Mouse (Mus musculus) urinary bladder, postnatal 36 days (tissue): Measurements from ENCODE around the gene Nacc1.

Experiments
- DNase-seq, 2 experiments: peaks; one replicate each; pipeline ENCODE4 v3.0.0; 2022; ENCODE audit warnings: low spot score in 2 of 2, mixed read lengths in 1 of 2

Nacc1 gene

DNA sequence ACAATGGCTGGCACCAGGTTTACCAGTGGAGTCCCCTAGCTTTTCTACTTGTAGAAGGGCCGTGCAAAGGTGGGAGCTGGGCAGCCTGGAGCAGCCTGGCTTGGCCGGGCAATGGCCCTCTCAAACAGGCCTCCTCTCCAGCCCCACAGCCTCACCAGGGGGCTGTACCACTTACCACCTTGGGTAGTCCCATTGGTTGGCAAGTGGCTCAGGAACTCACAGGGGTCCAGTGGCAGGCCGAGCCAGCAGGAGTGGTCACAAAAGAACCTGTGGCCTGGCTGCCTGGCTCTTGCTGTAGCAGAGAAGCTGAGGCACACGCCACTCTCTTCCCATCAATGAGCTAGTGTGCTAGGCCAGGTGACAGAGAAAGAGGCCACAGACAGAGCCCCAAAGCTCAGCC, 26.5 kb upstream of the Nacc1 start:
- no peak for DNase-seq

DNA sequence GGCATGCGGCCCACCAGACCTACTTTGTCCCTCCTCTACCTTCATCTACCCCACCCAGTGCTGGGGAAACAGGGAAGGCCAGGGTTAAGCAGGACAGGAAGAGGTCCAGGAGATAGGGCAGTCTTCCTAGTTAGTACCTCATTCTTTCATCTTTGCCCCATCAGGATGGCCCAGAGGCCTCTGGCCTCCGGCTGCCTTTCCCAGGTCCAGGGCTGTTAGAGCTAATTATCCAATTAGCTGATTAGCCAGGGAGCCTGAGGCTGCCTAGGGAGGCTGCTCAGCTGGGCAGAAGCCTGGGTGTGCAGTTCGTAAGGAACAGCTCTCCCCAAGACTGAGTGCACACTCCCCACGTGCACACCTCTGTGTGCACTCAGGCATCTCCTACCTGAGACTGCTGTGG, 25.7 kb upstream of the Nacc1 start:
- no peak for DNase-seq

DNA sequence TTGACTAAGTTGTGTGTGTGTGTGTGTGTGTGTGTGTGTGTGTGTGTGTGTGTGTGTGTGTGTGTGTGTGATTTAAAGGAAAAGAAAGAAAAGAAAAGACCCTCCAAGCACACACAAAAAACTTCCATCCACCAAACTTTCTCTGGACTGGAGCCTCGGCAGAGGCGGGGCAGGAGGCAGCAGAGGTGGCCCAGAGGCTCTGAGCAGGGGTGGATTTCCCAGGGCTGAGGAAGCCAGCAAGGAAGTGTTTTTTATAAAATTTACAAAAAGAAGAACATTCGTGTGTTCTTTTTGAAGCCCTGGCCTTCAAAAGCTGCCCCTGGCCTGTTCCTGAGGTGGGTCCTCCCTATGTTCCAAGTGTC, 25.1 kb upstream of the Nacc1 start:
- DNase-seq: no peak

DNA sequence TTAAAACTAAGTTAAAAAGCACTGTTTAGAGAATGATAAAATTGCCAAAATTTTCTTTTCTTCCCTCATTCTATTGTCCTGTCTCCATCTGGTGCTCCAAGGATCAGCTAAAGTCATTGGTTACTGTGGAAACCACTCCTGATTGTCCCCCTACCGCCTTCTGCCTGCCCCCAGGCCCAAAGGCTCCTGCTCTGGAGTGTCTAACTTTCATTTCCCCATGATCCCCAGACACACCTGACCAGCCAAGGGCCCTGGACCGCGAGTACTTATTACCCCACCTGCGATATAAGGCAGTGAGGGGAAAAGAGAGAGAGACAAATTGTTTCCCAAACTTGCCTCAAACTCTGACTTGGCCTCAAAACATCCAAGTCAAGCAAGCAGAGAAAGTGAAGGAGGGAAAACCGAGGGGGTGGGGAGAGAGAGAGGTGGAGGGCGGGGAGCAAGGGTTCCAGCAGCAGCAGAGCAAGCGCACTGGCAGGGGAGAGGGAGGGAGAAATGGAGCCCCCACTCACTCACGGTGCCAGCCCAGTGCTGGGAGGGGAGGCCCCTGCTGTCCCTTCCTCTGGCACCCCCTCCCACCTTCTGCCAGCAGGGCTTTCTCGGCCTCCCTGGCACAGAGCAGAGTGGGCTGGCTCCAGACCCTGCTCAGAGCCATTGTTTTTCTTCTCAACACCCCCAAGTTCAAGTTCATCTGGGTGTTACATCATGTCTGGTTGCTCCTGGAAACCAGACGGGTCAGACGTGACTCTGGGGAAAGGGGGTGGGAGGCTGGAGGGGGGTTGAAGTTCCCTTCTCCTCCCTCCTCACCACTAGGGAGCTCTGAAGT, 24.5 kb upstream of the Nacc1 start:
- DNase-seq: no peak

DNA sequence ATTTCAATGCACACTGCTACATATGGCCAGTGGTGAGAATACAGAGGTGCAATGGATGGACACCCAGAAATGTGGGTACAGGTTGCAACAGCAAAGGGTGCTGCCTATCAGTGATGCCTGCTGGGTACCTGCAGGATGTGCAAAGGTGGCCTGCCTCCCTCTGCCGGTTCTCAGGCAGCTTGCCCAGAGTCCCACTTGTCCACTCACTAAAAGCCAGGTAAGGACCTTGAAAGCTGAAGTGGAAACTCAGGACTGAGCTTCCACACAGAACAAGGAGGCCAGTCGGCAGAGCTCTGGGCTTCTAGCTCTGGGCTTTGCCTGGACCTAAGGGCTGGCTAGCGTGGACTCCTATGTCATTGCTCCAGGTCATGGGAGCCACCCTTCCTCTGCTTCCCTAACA, 23.6 kb upstream of the Nacc1 start:
- no peak for DNase-seq

DNA sequence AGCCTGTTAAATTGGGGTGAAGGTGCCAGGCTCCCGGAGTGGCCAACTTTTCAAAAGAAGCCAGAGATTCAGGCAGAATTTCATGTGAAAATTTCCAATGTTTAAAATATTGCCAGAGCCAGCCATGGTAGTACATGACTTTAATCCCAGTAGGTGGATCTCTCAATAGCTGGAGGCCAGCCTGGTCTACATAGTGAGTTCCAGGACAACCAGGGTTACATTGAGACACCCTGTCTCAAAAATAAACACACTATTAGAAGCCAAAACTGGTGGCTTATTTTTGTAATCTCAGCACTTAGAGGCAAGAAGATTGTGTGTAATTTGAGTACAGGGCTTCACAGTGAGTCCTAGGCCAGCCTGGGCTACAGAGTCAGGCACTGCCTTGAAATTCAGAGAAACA, 22.3 kb upstream of the Nacc1 start:
- DNase-seq: no peak

DNA sequence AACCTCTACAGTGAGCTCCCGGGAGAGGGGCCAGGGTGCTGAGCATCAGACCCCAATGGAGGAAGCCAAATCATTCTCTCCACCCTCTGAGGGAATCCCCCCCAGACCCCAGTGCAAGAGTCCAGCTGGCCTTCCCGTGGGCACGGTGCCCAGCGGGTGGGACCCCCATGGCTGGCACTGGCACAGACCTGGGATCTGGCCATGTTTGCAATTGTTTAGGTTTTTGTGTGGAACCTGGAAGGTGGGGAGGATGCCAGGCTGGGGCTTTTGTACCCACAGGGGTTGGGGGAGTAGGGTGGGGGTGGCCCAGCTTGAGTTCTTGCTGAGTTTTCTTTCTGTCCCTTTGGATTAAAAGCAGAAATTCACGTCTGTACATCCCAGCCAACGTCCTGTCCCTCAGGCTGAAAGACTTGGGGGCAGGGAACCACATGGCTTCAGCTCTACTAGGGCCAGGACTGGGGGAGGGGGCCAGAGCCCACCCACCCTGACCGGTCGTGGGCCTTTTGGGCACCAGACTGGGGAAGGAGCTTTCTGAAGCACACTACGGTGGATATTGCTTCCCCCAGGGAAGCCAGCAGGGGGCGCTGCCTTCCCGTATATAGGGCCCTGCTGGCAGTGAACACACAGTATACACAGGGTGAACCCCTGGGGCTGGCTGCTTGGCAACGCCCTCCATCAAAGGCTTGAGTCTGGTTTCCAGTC, 21.3 kb upstream of the Nacc1 start:
- DNase-seq: peak; percentile 72 to 82

DNA sequence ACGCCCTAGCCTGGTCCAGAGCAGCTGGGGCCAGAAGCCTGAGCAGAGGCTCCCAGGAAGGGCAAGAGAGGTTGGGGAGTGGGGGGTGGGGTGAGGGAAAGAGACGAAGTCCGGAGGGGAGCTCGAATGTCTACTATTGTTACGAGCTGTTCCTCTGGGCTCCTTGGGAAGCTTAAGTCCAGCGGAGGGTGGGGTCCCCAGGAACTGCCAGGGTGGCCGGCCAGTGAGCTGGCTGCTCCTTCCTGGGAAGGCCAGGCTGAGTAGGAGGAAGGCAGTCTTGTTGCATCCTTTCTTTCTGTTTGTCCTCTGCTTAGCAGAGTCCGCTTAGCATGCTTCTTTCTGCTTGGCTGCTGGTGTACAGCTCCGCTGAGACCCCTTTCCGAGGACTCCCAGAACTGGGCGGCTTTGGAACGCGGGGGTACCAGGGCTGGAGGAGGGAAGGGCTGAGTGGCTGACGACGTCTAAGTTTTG, 20.4 kb upstream of the Nacc1 start:
- no peak for DNase-seq

DNA sequence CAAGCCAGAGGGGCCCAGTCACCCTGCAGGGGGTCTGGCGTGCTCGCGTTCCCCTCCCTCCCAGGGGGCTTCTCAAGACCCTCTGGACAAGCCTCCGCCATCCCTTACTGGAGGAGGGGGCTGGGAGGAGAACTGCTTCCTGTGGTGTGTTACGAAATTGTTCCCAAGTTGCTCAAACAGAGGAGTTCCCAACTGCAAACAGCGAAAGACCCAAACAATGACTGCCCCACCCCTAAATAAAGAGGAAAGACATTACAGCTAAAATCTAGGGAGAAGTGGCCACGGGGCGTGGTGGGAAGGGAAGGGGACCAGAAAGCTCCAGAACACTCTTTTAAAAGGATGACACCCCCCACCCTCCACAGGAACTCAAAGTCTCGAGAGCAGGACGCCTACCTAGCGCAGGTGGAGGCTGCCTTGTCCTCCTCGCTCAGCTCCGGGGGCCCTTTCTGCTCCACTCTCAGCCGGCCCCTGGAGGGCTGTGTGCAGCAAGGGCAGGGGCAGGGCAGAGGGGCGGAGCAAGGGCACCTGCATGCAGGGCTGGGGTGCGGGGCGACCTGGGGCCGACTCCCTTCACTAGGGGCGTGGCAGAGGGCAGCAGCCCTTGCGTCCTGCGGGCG, 19.7 kb upstream of the Nacc1 start:
- DNase-seq: peak in 1 of 2 experiments; percentile 62

DNA sequence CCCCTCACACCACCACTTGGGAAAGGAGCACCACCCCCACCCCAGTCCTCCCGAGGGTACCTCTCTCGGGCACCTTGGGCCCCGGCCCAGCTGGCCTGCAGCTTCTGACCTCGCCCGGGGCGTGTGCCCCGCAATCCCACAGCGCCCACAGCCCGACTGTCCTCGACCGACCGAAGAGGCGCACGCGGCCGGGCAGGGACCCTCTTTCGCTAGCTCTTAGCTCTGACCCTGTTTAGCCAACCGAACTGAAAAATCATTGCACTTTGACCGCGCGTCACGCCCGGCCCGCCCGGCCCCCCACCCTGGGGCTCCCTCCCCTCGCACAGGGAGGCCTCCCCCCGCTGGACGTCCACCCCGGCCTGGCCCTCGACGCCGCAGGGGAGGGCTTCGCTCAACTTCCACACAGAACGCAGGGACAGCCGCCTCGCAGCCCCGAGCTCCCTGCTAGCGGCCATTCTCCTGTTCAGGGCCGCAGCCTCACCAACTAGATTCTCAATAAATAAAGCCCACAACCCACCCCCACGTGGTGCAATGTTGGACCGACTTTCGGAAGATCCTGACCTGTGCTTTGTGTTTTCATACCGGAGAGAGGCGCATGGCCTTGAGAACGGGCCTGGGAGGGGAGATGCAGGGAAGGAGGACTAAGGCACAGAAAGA, 19.1 kb upstream of the Nacc1 start:
- DNase-seq: peak in 1 of 2 experiments; percentile 44

DNA sequence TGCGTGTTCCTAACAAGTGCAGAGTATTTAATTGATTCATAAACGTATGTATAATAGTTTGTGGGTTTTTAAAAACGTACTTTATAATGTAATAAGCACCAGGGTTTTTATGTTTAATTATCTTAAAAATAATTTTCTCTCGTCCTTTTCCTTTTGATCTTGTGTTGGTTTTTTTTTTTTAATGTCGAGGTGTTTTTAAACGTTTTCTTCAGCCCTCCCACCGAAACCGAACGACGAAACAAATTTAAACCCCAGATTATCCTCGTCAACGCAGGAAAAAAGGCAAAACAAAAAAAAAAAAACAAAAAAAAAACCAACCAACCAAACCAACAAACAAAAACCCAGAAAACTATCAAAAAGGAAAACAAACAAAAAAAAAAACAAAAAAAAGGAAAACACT, 18.3 kb upstream of the Nacc1 start:
- no peak for DNase-seq

DNA sequence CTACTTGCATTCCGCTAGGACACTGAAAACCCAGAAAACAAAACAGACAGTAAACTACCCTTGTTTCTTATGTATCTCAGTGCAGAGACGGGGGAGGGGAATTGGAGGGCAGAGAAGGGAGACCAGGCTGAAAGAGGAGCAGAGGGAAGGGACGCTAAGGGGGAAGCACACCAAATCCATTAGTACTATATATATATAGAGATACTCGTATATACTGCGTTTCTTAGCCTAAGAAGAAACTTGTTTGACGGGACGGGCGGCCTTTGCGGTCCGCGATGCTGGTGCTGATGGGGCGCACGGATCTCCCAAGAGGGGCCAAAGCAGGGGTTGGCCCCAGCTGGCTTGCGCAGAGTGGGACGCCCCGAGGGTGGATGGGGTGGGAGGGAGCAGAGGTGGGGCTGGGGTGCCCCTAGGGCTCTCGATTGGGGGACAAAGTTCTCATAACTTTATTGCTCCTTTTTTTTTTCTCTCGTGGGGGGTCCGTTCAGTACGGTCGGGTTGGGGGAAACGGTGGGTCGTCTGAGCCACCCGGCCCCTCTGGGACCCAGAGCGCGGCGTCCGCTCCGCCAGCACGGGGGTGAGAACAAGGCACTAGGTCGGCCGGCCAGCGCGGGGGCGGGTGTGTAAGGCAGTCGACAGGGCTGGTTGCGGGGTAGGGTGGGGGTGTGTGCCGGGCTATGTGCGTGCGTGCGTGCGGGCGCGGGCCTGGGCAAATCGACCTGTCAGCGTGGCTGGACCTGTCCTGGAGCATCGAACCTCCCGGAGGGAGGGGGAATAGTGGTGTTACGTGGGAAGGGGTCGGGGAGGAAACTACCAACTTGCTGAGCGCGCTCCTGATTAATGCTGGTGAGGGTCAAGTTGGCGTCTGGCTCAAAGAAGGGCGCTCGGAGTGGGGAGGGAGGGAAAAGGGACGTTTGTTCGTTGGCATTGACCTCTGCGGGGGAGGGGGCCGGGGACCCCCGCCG, 17.5 kb upstream of the Nacc1 start:
- no peak for DNase-seq

DNA sequence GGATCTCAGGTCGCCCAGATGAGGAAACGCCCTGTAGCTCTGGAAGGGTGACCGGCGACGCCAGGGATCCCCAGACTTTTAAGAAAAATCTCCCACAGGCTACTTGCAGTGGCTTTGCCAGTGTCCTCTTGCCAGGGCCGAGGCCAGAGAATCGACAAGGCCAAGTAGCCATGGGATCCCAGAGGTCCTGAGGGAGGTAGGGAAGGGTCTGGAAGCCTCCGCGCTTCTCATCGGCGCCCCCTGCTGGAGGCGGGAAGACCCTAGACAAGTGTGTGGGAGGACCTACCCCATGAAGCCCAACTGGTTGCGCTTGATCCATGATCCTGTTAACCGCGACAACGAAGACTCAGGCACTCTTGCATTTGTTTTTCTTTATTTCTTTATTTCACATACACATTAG, 16.7 kb upstream of the Nacc1 start:
- peak; percentile 44 to 75 for DNase-seq

DNA sequence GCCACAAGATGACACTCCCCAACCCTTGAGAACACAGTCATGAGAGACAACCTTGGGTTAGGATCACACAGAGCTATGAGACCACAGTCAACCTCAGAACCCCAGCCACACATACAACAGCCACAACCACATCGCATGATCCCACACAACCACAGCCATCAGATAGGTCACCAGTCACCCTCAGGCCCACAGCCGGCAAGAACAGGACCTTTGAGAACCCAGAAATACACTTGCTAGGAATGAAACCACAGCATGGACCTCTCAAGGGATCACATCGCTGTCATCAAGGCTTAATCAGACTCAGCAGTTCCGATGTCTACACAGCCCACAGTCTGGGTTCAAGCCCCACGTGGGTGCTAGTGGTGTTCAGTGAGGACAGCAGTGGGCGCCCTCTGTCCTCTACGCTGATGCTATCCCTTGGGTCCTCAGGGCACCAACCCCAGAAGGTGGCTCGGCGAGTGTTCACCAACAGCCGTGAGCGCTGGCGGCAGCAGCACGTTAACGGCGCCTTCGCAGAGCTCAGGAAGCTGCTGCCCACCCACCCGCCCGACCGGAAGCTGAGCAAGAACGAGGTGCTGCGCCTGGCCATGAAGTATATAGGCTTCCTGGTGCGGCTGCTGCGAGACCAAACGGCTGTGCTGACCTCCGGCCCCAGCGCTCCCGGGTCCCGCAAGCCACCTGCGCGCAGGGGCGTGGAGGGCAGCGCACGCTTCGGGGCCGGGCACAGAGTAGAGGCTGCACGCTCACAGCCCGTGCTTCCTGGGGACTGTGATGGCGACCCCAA, 16.0 kb upstream of the Nacc1 start:
- no peak for DNase-seq

DNA sequence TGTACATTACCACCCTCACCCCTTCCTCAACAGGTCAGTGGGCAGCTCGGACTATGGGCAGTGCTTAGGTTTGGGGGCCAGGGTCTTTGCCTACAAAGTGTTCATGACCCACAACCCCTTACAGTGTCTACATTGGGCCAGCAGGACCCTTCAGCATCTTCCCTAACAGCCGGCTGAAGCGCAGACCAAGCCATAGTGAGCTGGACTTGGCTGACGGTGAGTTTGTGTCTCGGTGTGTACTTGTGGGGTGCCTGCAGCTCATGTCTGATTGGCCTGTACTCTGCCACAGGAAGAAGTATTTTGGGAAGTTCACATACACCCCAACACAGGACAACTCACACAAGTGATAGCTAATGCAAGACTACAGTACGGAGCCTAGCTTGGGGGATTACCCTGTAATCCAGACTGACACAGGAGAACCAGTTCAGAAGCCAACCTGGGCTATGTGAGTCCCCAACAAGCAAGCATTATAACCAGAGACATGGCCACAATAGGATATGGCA, 15.4 kb upstream of the Nacc1 start:
- DNase-seq: no peak

DNA sequence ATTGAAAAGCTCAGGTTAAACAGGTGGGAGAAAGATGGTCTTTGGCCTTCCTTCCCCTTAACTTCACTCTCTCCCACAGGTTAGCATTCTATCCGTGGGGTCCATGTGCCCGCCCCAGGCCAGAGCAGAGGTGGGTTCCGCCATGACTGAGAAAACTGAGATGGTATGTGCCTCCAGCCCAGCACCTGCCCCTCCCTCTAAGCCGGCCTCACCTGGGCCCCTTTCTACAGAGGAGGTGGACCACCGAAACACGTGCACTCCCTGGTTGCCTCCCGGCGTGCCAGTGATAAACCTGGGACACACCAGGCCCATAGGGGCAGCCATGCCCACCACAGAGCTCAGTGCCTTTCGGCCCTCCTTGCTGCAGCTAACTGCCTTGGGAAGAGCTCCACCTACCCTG, 14.9 kb upstream of the Nacc1 start:
- DNase-seq: no peak

DNA sequence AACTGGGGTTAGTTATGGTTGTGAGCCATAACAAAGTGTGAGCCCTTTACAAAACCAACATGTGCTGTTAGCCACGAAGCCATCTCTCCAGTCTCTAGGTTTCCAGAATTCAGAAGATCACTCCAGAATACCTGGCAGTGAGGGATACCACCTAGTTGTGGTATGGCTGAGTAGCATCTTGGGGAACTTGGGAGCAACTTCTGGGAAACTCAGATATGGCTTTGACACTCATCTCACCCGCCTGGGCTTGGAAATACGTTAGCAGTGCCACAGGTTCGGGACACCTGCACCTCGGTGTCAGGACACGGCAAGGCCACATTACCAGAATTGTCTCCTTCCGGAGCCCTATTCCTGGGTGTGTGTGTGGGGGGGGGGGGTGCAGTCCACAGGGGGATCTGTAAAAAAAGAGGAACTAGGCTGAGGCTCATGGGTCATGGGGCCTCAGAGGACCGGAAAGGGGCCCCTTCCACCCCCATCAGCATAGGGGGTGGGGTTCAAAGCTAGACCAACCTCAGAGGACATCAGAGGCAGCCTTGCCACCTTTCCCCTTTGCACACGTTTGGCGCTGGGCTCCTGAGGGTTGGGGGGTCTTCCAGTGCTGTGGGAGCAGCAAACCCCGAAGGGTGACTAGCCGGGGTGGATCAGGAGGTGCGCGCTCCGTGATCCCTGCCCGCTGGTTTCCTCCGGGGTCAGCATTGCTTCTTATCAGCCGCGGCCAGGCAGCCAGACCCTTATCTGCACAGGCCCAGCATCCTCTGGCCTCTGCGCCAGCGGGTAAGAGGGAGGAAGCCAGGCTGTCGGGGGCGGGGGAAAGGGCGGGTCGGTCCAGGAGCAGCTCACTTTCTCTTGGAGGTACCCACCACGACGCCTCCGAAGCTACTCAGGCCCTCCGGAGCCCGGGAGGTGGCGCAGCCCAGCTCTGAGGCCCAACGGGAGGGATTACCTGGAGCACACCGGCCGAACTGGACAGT, 13.6 kb upstream of the Nacc1 start, which contains the start of gene Lyl1:
TSS of gene Lyl1 (plus strand) at position 517 of the 971 bp plus-strand sequence.
- DNase-seq: peak in 1 of 2 experiments; percentile 60

DNA sequence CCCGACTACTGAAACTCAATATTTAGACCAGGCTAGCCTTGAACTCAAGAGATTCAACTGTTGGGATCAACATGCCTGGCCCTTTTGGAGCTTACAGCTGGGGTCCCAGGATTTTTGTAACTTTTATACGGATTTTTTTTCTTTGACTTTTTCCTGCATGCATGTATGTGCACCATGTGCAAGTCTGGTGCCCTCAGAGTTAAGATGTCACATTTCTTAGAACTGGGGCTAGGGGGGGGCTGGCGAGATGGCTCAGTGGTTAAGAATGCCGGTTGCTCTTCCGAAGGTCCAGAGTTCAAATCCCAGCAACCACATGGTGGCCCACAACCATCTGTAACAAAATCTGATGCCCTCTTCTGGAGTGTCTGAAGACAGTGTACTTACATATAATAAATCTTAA, 12.9 kb upstream of the Nacc1 start:
- no peak for DNase-seq

DNA sequence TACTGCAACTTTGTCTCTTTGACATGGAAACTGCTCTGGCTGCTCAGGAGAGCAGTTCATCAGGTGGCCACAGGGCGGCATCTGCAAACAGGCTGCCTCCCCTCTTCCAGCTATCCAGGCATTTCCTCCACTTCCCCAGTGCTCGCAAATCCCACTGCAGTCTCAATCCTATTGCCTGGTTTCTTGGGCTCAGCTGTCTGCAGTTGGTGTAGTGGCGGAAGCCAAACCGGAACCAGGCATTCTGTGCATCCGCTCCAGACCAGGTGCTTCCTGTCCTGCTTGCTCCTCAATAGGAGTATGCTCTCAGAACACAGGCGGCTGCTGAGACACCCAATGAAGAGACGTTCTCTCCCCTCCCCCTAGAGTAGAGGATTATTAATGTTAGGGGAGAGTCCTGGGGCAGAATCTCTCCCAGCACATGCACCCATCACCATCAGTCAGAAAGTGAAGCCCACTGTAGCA, 12.2 kb upstream of the Nacc1 start:
- DNase-seq: peak in 1 of 2 experiments; percentile 64
